Comparison of ENCODE assay signal across 13 mouse cellular contexts in the genomic region with DNA sequence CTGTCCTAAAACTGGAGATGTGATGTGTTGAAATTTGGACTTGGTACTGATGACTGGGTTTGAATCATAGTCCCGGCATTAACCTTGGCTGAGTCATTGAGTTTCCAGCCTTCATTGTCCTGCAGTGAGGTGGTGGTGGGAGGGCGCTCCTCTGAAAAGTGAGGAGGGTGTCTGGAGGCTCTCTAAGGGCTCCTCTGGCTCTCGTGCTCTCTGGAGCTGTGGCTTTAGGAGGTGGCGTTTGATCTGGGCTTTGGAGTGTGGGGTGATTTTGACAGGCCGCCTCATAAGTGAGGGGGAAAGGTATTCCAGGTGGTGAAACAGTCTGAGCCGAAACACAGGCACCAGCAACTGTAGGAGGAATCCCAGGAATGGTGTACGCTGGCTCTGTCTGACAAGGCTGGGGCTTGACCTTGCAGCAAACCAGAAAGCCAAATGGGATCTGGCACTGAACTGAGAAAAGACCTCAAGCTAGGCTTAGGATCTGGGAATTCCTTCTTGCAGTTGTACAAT.
DNase-seq lines count a peak whose midpoint lies in the region; ATAC-seq lines count a peak whose summit lies in the region.
"Had no signal": no experiment of that assay in that cellular context is flagged by ENCODE, and none has a peak within 500 bp of the region (broad histone marks: within the 10 kb centered on the region; RNA-seq: fewer than 3 reads in every experiment).

No protein-coding gene starts in this region.

- no peak for DNase-seq in heart, adult 8-10 months (ENCODE audit: low spot score)
- peak; percentile 41 for DNase-seq in right cerebral cortex, adult 18-20 months
- no peak for DNase-seq in right cerebral cortex, postnatal 10 days (ENCODE audit: low spot score in 2 of 2)
- DNase-seq in adrenal gland, postnatal 36 days, result peak; percentile 67 to 70
- DNase-seq in c-Kit-positive CD71-positive TER-119-positive erythroid progenitor cells, embryonic 14.5 days (ENCODE audit: low spot score), result no peak
- DNase-seq: cerebellum, adult 9-11 months; gastrocnemius, postnatal 14 days; kidney, adult 11 months had no signal

- WGBS in heart, embryonic 14.5 days, result 21% methylated on average over 7 of the region's 7 CpGs
- 35% methylated on average over 7 of the region's 7 CpGs for WGBS in limb, embryonic 15.5 days

- peak overlapping the region; percentile 75 to 89 for H3K27ac ChIP-seq in heart, embryonic 14.5 days (replicated peaks in 1 of 2; ENCODE audit: control insufficient read depth in 1 of 2, insufficient read depth in 1 of 2, low read depth in 2 of 2, low read length in 2 of 2)
- H3K27ac ChIP-seq in limb, embryonic 15.5 days, result no peak overlapping the region
- H3K27ac ChIP-seq: embryonic facial prominence, embryonic 15.5 days; liver, embryonic 15.5 days had no signal

- ATAC-seq in heart, embryonic 14.5 days (ENCODE audit: insufficient number of reproducible peaks, insufficient read depth, low FRiP score, low read depth), result peak; percentile 82
- ATAC-seq in limb, embryonic 15.5 days (ENCODE audit: insufficient number of reproducible peaks, low FRiP score, low TSS enrichment, low read depth), result 0 out of 2 replicates have a peak, but pooled peaks have one; percentile 30
- ATAC-seq in erythroid progenitor cell, adult 5-6 weeks (replicated peaks; ENCODE audit: low FRiP score, poor library complexity, severe bottlenecking), result no peak

- no peak overlapping the region for H3K4me3 ChIP-seq in heart, embryonic 14.5 days (ENCODE audit: control insufficient read depth in 1 of 2, insufficient read depth in 1 of 2, low read depth in 1 of 2, low read length in 2 of 2)
- H3K4me3 ChIP-seq in limb, embryonic 15.5 days, result no peak overlapping the region
- H3K4me3 ChIP-seq: embryonic facial prominence, embryonic 15.5 days; liver, embryonic 15.5 days had no signal

- H3K4me2 ChIP-seq in heart, embryonic 14.5 days (ENCODE audit: low read length), result peak overlapping the region; percentile 25
- no peak overlapping the region for H3K4me2 ChIP-seq in limb, embryonic 15.5 days
- H3K4me2 ChIP-seq: embryonic facial prominence, embryonic 15.5 days; liver, embryonic 15.5 days had no signal

- H3K9me3 ChIP-seq in heart, embryonic 14.5 days (ENCODE audit: control insufficient read depth, low read length), result no peaks in the 10 kb centered on the region
- H3K9me3 ChIP-seq in limb, embryonic 15.5 days, result no peaks in the 10 kb centered on the region
- H3K9me3 ChIP-seq: embryonic facial prominence, embryonic 15.5 days; liver, embryonic 15.5 days had no signal

- peaks cover 8 to 21% of the 10 kb centered on the region in 2 experiments for H3K4me1 ChIP-seq in heart, embryonic 14.5 days (ENCODE audit: control insufficient read depth in 2 of 2, insufficient read depth in 2 of 2, low read length in 2 of 2)
- H3K4me1 ChIP-seq in limb, embryonic 15.5 days, result peaks cover 14% of the 10 kb centered on the region
- H3K4me1 ChIP-seq: liver, embryonic 15.5 days had no signal

- H3K27me3 ChIP-seq in heart, embryonic 14.5 days (ENCODE audit: control insufficient read depth, insufficient read depth, low read length), result no peaks in the 10 kb centered on the region
- H3K27me3 ChIP-seq in limb, embryonic 15.5 days, result no peaks in the 10 kb centered on the region
- H3K27me3 ChIP-seq: embryonic facial prominence, embryonic 15.5 days; liver, embryonic 15.5 days had no signal

- no peak overlapping the region; the same call in 1 of the 2 replicates for H3K9ac ChIP-seq in heart, embryonic 14.5 days (ENCODE audit: low read length)
- no peak overlapping the region for H3K9ac ChIP-seq in limb, embryonic 15.5 days
- H3K9ac ChIP-seq: embryonic facial prominence, embryonic 15.5 days; liver, embryonic 15.5 days had no signal

- H3K36me3 ChIP-seq in heart, embryonic 14.5 days (ENCODE audit: control insufficient read depth, insufficient read depth, low read length), result peaks cover 14% of the 10 kb centered on the region; the same call in 1 of the 2 replicates
- H3K36me3 ChIP-seq in limb, embryonic 15.5 days, result no peaks in the 10 kb centered on the region
- H3K36me3 ChIP-seq: embryonic facial prominence, embryonic 15.5 days; liver, embryonic 15.5 days had no signal

Comparison
In these comparisons a context has a peak if more than half of its experiments do, and no peak if none do; other contexts are left out.
1. DNase-seq: peak in right cerebral cortex, adult 18-20 months (single experiment) and adrenal gland, postnatal 36 days (2 of 2); none in heart, adult 8-10 months (single experiment), right cerebral cortex, postnatal 10 days (0 of 2) and c-Kit-positive CD71-positive TER-119-positive erythroid progenitor cells, embryonic 14.5 days (single experiment).